Mouse (Mus musculus) intestine, postnatal 0 days (tissue): ENCODE measurements around the gene Nup62. TPM values are rescaled to one million over a fixed set of nuclear protein-coding genes. Genes with fewer than 3 reads are reported as not detected.

Experiments used
- ATAC-seq: fragments of 200-750 bp; cut with Nextera tagmentation; 2 replicates; pipeline ENCODE4 v1.8.0; 2017; ENCODE audit warnings: mild to moderate bottlenecking, moderate TSS enrichment, moderate library complexity
- H3K27ac ChIP-seq: fragments of 300-500 bp; sonication (generic); 2 replicates; pipeline ENCODE4 v1.5.1; 2014; ENCODE audit warnings: mild to moderate bottlenecking, low read depth, low read length, moderate library complexity
- H3K27me3 ChIP-seq: fragments of 300-500 bp; sonication (generic); replicated peaks from 2 replicates; pipeline ENCODE4 v1.6.1; 2014; ENCODE audit warnings: low read length, mixed read lengths; ENCODE audit not compliant: control insufficient read depth, insufficient read depth
- H3K36me3 ChIP-seq: fragments of 300-500 bp; sonication (generic); 2 replicates; pipeline ENCODE4 v1.6.1; 2014; ENCODE audit warnings: mild to moderate bottlenecking, moderate library complexity; ENCODE audit not compliant: control insufficient read depth, insufficient read depth
- H3K4me1 ChIP-seq: fragments of 300-500 bp; sonication (generic); replicated peaks from 2 replicates; pipeline ENCODE4 v1.6.1; 2014; ENCODE audit warnings: antibody characterized with exemption, low read length, mixed read lengths; ENCODE audit not compliant: control insufficient read depth, insufficient read depth
- H3K4me2 ChIP-seq: fragments of 300-500 bp; sonication (generic); replicated peaks from 2 replicates; pipeline ENCODE4 v1.6.1; 2014; ENCODE audit warnings: low read depth, mild to moderate bottlenecking, moderate library complexity
- H3K4me3 ChIP-seq: fragments of 300-500 bp; sonication (generic); 2 replicates; pipeline ENCODE4 v1.5.1; 2014; ENCODE audit warnings: low read depth, low read length
- H3K9ac ChIP-seq: fragments of 300-500 bp; sonication (generic); 2 replicates; pipeline ENCODE4 v1.6.1; 2014; ENCODE audit warnings: mild to moderate bottlenecking, low read depth, low read length
- H3K9me3 ChIP-seq: fragments of 300-500 bp; sonication (generic); 2 replicates; pipeline ENCODE4 v1.6.1; 2016; ENCODE audit warnings: mixed run types; ENCODE audit not compliant: control insufficient read depth
- CTCF ChIP-seq: sonication (generic); IDR thresholded peaks from 2 replicates; pipeline ENCODE4 v1.5.1; 2016; ENCODE audit warnings: low read depth, mild to moderate bottlenecking, control low read depth, antibody characterized with exemption, moderate library complexity
- WGBS: fragments of 180-500 bp; shearing (Covaris S2); extraction: QIAGEN DNeasy Blood & Tissue Kit; methylation state at CpG from one replicate; pipeline ENCODE4 v1.1.7; 2014; 5-methylcytosine and 5-hydroxymethylcytosine counted together
- microRNA counts: library from miRNA; unstranded; fragments of <30 nt; microRNA quantifications from one replicate; lab custom pipeline; 2016
- microRNA-seq: library from miRNA; unstranded; fragments of <30 nt; microRNA quantifications from one replicate; pipeline ENCODE4, GENCODE M21; 2016
- polyA plus RNA-seq: library from polyadenylated mRNA; unstranded; fragments of >200 nt; fragmentation: Nextera tagmentation; extraction: Ambion mirVana; gene quantifications from 2 replicates; pipeline ENCODE4 v1.2.1, GENCODE M21; 2015

Nup62 gene
- polyA plus RNA-seq, 1 experiment from 2014 or later, result 28.1 TPM

GRCm38 (mm10) chr7:44877833-44878232 lies 61.9 kb downstream of the Nup62 start:
- Histone ChIP-seq H3K9me3 (no peaks in the 10 kb centered on the region), H3K4me1 (no peaks in the 10 kb centered on the region), H3K27ac (no peak overlapping the region), H3K27me3 (no peaks in the 10 kb centered on the region), H3K9ac (no peak overlapping the region), H3K4me3 (no peak overlapping the region), H3K4me2 (no peak overlapping the region), H3K36me3 (peaks cover 54% of the 10 kb centered on the region)
- no peak for TF ChIP-seq CTCF
- WGBS, result 86% methylated on average over 14 of the region's 14 CpGs
- no peak for ATAC-seq

MicroRNA genes within 50 kb of the gene (microRNA counts, 519-probe panel; counts per million panel counts)
- not detected for microRNA mmu-miR-707 (lab: Ali Mortazavi, UCI)

Small RNAs within 50 kb of the gene (microRNA-seq; reads per million reads assigned to microRNA genes)
- not detected for gene Mir707

Other genes starting within 250 kb of the Nup62 start
- 0.99 and 1.1 TPM in 2 replicates for gene Napsa, start 243.7 kb upstream of the Nup62 start, polyA plus RNA-seq
- 0.20 TPM in 2 replicates for gene Kcnc3, start 225.4 kb upstream of the Nup62 start, polyA plus RNA-seq
- 114 and 141 TPM in 2 replicates for gene Myh14, start 145.2 kb upstream of the Nup62 start, polyA plus RNA-seq
- not detected in 2 replicates for gene Izumo2, start 107.3 kb upstream of the Nup62 start, polyA plus RNA-seq
- gene Vrk3, start 67.7 kb upstream of the Nup62 start, polyA plus RNA-seq, result 35.1 and 37.0 TPM in 2 replicates
- gene Zfp473, start 65.0 kb upstream of the Nup62 start, polyA plus RNA-seq, result 0.24 and 0.26 TPM in 2 replicates
- 0.82 and 0.89 TPM in 2 replicates for gene Il4i1, start 299 bp downstream of the Nup62 start, polyA plus RNA-seq
- 6.5 and 6.6 TPM in 2 replicates for gene Atf5, start 570 bp downstream of the Nup62 start, polyA plus RNA-seq
- gene Akt1s1, start 32.9 kb downstream of the Nup62 start, polyA plus RNA-seq, result 71.6 and 76.5 TPM in 2 replicates
- gene Tbc1d17, start 33.0 kb downstream of the Nup62 start, polyA plus RNA-seq, result 47.4 and 48.5 TPM in 2 replicates
- gene Pnkp, start 41.1 kb downstream of the Nup62 start, polyA plus RNA-seq, result 27.7 and 32.0 TPM in 2 replicates
- 112 and 114 TPM in 2 replicates for gene Ptov1, start 53.7 kb downstream of the Nup62 start, polyA plus RNA-seq
- 60.0 and 62.9 TPM in 2 replicates for gene Med25, start 76.6 kb downstream of the Nup62 start, polyA plus RNA-seq
- gene Fuz, start 80.0 kb downstream of the Nup62 start, polyA plus RNA-seq, result 11.1 and 12.1 TPM in 2 replicates
- 42.8 and 44.1 TPM in 2 replicates for gene Ap2a1, start 113.4 kb downstream of the Nup62 start, polyA plus RNA-seq
- gene Tsks, start 127.1 kb downstream of the Nup62 start, polyA plus RNA-seq, result 0.13 TPM in 1 of 2 replicates, not detected in the other
- gene Cpt1c, start 158.8 kb downstream of the Nup62 start, polyA plus RNA-seq, result 3.5 and 4.5 TPM in 2 replicates
- 124 and 130 TPM in 2 replicates for gene Prmt1, start 170.5 kb downstream of the Nup62 start, polyA plus RNA-seq
- gene Irf3, start 181.6 kb downstream of the Nup62 start, polyA plus RNA-seq, result 53.2 and 56.4 TPM in 2 replicates
- gene Bcl2l12, start 182.6 kb downstream of the Nup62 start, polyA plus RNA-seq, result 18.3 and 19.6 TPM in 2 replicates
- 21.7 and 22.6 TPM in 2 replicates for gene Scaf1, start 200.3 kb downstream of the Nup62 start, polyA plus RNA-seq
- 94.6 and 100 TPM in 2 replicates for gene Rras, start 201.9 kb downstream of the Nup62 start, polyA plus RNA-seq
- 2.4 and 2.6 TPM in 2 replicates for gene Prr12, start 236.8 kb downstream of the Nup62 start, polyA plus RNA-seq
- 38.9 and 40.5 TPM in 2 replicates for gene Nosip, start 246.3 kb downstream of the Nup62 start, polyA plus RNA-seq
- 56.8 and 59.0 TPM in 2 replicates for gene Prrg2, start 246.6 kb downstream of the Nup62 start, polyA plus RNA-seq